Mouse (Mus musculus) adrenal gland (tissue): ENCODE measurements around the gene Nr1d2.
"Not testable (repeated sequence)": the region's sequence is repeated elsewhere in the genome, so short reads cannot be mapped to it uniquely, and the experiment has no call there.

Source experiments
- intact Hi-C: fragments of 180-260 bp; cut with DNase I; formaldehyde crosslinking; loops from one replicate; pipeline ENCODE4 v1.15.1; 2025
- microRNA-seq, 2 experiments: library from miRNA; unstranded; fragments of <30 nt; microRNA quantifications; one replicate each; pipeline ENCODE4; 2019

Gene Nr1d2

DNA sequence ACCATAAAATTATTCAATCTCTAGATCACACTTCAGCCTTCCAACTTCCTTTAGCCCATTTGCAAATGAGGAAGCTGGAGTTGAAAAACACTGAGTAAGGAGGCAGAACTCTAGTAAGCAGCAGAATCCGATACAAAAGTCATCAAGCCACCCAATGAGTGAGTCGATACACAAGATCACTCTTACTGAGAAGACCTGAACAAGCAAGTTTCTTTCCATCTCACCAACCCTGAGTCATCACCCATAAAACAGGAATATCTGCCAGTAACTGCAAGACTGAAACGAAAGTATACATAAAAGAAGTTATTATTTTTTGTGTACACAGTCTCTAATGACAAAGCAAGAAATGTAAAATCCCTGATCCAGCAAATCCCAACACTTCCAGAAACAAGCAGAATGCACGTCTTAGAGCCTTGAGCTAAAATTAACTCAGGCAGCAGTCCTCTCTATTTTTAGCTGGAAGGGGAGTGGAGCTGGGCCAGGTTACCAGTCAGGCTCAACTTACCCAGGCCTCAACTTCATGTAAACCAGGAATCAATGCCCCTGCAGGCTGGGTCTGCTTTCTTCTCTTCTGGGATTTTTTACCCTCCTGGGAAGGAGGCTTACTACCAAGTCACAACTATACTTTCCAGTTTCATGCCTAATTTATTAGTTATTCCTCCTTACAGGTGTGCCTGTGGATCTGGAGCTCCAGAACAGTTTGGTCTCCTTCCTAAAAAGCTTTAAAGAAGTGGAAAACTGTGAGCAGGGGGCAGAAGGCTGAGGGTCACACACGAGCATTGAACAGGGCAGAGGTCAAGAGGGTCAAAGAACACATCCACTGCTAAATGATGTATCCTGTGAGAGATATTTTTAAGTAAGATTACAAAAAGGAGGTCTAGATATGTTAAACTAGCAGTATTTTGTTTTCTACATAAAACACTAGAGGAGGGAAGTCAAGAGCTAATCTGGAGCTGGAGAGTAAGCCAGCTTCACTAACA lies 4.7 kb downstream of the Nr1d2 start:
- intact Hi-C loops, result no loop called here

- intact Hi-C loops, result no loop called here
Observed at GRCm38 (mm10) chr14:18233076-18233475, 5.9 kb downstream of the Nr1d2 start.

DNA sequence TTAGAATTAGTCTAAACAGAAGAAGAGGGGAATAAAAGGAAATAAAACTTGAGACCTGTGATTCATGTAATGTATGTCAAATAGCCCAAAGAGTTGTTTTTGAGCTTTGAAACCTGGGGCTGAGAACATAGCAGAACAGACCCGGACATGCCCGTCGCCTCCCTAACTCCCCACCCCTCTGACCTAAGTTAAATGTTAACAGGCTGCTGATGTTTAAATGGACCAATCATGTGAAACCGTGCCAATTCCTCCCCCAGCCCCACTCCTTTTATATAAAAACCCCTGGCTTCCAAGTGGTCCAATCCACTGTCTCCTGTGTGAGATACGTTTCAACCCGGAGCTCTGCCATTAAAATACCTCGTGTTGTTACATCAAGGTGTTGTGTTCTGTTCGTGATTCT lies 7.1 kb downstream of the Nr1d2 start:
- intact Hi-C loops, result not testable (repeated sequence)

DNA sequence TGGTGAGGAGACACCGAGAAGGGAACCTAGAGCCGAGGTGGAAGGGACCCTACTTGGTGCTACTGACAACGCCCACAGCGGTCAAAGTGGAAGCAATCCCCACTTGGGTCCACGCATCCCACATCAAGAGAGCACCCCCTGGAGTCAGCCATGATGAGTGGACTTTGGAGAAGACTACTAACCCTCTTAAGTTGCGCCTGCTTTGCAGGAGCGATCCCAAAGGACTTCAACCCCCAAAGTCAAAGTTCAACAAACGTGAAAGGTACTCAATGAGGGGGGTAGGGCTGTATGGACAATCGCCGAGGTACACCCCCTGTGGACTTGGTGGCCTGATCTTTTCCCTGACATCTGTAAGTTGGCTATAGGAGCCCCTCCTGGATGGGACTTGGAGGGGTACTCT lies 9.2 kb downstream of the Nr1d2 start:
- intact Hi-C loops, result not testable (repeated sequence)

DNA sequence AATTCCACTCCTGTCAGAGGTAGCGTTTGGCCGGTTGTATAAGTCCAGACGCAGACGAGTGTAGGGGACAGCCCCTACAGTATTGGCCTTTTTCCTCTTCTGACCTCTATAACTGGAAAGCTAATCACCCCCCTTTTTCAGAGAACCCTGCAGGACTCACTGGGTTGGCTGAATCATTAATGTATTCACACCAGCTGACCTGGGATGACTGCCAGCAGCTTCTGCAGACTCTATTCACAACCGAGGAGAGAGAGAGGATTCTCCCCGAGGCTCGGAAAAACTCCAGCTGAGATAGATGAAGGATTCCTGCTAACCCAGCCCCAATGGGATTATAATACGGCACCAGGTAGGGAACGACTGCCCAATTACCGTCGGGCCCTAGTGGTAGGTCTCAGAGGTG lies 12.7 kb downstream of the Nr1d2 start:
- intact Hi-C loops, result not testable (repeated sequence)

GRCm38 (mm10) chr14:18225431-18225830 lies 13.5 kb downstream of the Nr1d2 start:
- intact Hi-C loops, result not testable (repeated sequence)

DNA sequence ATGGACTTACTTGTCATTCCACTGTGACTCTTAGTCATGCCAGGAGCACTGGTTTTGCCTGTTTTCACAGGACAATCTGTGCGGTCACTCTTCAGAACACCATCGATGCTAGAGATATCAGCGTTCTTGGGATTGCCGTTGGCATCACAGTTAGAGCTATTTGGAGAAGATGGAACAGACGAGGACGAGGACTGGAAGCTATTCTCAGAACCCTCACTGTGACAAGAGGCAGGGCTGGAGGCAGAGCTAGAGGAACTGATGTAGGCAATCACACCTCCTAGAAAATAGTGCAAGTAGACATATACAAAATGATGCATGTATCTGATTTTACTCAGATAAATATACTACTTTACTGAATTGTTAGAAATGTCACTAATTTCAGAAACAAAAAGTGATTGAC lies 16.9 kb downstream of the Nr1d2 start:
- intact Hi-C loops, result no loop called here

DNA sequence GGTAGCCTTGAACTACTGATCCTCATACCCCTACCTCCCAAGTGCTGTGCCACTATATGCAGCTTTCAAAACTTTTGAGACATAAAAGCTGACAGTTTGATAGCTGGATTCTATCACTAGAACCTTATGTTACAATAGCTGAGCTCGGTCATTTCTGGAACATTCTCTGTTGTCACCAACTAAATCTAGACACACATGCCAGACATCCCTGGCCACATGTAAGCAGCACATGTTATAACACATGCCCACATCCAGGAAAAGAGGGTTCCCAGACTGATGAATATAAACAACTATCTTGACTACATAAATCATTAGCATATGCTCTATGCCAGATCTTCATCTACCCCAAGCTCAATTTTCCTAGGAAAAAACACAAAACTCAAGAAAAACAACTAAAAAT lies 21.8 kb downstream of the Nr1d2 start:
- intact Hi-C loops, result no loop called here

- intact Hi-C loops, result no loop called here
Observed at GRCm38 (mm10) chr14:18216428-18216827, 22.5 kb downstream of the Nr1d2 start.

DNA sequence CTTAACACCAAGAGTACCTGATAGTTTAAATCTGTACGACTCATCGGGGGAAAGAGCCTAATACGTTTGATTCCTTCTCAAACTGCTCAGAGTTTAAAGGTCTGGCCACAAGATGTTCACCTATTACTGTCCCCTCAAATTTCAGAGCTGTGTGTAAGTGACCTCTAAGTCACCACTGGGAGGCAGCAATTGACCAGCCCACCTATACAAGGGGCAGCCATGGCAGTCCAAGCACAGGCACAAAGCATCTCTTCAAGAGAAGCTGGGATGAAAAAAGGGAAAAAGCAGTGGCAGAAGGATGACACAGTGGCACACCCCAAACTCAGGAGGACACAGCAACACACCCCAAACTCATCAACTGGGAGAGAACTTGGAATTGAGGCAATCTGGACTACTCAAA lies 28.1 kb downstream of the Nr1d2 start:
- intact Hi-C loops, result no loop called here

- intact Hi-C loops, result not testable (repeated sequence)
Observed at GRCm38 (mm10) chr14:18204315-18204714, 34.6 kb downstream of the Nr1d2 start.

DNA sequence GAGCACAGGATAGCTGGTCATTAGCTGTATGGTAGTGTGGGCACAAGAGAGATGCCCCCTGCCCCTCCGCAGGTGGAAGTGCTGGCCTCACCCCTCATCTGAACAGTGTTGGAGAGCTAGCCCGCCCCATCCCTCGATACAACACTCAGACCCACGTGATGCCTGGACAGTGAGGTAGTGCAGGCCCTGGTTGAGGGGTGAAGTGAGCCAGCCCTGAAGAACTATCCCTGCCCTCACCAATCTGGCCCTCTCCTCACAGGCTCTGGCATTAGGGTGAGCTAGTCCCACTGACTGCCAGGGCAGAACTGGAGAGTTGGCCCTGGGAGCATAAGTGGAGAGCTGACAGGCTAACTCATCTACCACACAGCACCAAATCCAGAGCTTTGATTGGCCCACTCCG lies 37.5 kb downstream of the Nr1d2 start:
- intact Hi-C loops, result no loop called here

DNA sequence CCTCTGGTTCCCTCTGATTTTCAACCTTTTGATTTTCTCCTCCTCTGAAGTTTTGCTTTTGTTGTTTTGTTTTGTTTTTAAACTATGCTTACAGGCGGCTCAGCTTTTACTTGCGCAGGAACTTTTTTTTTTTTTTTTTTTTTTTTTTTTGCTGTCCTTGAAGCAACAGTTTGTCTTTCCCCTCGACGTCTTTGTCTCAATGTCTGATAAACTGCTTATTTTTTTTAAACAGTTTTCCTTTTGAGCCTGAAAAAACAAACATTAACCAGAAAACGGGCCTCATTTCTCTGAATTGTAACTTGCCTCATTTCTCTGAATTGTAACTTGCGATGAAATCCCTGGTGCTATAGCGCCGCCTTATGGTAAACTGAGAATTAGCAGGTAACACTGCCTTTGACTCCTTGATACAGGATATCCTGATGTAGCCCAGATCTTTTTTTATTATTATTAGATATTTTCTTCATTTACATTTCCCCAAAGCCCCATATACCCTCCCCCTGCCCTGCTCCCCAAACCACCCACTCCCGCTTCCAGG lies 52.0 kb downstream of the Nr1d2 start:
- intact Hi-C loops, result no loop called here

GRCm38 (mm10) chr14:18177531-18177930 lies 61.4 kb downstream of the Nr1d2 start:
- intact Hi-C loops, result not testable (repeated sequence)

DNA sequence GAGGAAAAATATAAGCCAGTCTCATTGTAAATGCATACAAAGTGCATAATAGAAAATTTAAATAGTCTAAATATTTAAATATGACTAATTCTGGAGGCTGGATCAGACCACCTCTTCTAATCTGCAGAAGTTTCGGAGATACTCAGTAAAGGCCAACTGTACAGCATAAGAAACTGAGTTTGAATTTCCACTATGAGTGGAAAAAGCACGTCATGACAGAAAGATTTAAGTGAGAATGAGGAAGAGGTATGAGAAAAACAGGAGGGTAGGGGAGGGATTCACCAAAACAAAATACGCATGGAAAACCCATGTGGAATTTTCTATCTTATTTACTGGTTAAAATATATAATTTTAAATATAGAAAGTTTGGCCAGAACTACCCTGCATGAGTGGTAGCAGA lies 71.3 kb downstream of the Nr1d2 start:
- intact Hi-C loops, result loop anchor here (10.0 kb wide), 1 partner anchor 763 kb away; no protein-coding TSS in a partner anchor

GRCm38 (mm10) chr14:18167041-18167440 lies 71.9 kb downstream of the Nr1d2 start:
- intact Hi-C loops, result loop anchor here (10.0 kb wide), 1 partner anchor 762 kb away; no protein-coding TSS in a partner anchor

Small RNAs within 50 kb of the gene (microRNA-seq; reads per million reads assigned to microRNA genes)
- 0 to 0.25 reads per million in 2 experiments for gene Gm44469
